Mouse (Mus musculus): ENCODE data around the gene Med12l. TPM values are rescaled to one million over a fixed set of nuclear protein-coding genes. Genes with fewer than 3 reads are reported as not detected.

Med12l gene
- polyA plus RNA-seq, 2 experiments = 2.4 to 4.5 TPM

DNA sequence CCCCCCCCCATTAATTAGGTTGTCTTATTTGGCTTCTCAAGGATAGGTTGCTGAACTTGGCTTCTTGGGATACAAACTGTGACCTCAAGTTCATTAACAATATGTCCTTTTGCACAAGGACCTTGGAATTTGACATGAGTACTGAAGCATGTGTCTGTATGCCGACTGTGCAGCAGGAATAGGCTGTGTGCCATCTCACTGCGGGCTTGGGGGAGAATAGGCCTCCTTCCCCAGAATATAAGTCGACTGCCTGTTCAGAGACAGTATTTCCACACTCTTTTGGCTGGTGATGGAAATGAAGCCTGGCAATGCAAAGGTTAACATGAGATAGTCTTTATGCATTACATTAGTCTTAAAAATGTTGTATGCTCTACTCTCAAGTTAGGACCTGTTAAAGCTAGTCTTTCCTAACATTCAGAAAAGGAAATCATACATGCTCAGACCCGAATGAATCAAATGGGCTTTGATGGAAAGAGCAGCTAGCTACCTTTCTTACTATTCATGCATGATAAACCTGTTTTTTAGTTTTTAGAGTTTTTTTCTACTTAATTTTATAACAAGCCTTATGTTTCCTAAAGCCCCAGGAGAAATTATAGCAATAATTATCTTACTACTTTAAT lies 191.8 kb downstream of the Med12l start:
- DNase-seq (ENCODE audit: low spot score) (no peak), ATAC-seq (ENCODE audit: low FRiP score, low read depth) (no peak)
- H3K9ac ChIP-seq (ENCODE audit: low read depth, low read length, severe bottlenecking) = no peak overlapping the region
- H3K4me3 ChIP-seq (replicated peaks; ENCODE audit: low read length) = no peak overlapping the region
- H3K4me1 ChIP-seq (ENCODE audit: control insufficient read depth, insufficient read depth, low read length) = no peaks in the 10 kb centered on the region
- H3K27ac ChIP-seq (replicated peaks; ENCODE audit: low read depth, low read length) = no peak overlapping the region
- H3K36me3 ChIP-seq (ENCODE audit: control insufficient read depth, insufficient read depth, low read length) = no peaks in the 10 kb centered on the region
- H3K27me3 ChIP-seq (ENCODE audit: control insufficient read depth, insufficient read depth, low read length) = no peaks in the 10 kb centered on the region
- no peak for TF ChIP-seq POLR2A (IDR thresholded peaks at IDR 0.05; ENCODE audit: borderline replicate concordance, extremely low read depth, insufficient read depth, insufficient read length)
- WGBS = 74% methylated on average over 4 of the region's 4 CpGs
- H3K9me3 ChIP-seq (ENCODE audit: control insufficient read depth, low read length) = no peaks in the 10 kb centered on the region
- no peak overlapping the region for H3K4me2 ChIP-seq (replicated peaks; ENCODE audit: low read depth, low read length, severe bottlenecking)

DNA sequence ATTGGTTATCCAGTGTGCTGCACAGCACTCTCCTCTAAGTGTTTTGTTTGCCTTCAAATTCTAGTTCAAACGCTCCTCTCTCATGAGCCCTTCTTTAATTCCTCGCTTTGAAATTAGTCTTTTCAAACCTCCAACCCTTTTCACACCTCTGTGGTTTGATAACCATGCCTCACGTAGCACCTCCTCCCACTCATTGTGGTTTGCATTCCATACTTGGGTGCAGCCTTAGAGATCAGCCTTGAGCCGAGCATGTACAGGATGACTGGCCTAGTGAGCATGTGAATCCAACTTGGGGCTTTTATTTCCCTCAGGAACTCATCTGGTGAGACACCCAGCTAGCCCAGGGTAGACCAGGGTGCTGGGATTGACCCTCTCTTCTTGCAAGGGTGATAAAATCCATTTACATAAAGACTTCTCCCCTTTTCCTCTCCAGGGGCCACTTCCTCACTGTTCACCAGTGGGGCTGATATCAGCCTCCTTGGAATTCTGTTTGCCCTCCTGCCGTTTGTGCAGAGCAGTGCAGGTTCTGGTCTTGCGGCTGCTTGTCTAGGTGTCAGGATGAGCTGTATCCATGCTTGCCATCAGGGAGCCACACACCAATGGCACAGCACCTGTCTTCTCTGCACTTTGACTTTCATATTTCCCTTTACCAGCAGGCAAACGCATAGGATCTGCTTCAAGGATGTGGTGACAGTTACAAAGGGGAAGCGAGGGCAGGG lies 198.3 kb downstream of the Med12l start:
- no peaks in the 10 kb centered on the region for H3K9me3 ChIP-seq (ENCODE audit: control insufficient read depth, low read length)
- no peaks in the 10 kb centered on the region for H3K36me3 ChIP-seq (ENCODE audit: control insufficient read depth, insufficient read depth, low read length)
- H3K27ac ChIP-seq (replicated peaks; ENCODE audit: low read depth, low read length) = no peak overlapping the region
- H3K4me1 ChIP-seq (ENCODE audit: control insufficient read depth, insufficient read depth, low read length) = peaks cover 14% of the 10 kb centered on the region; the same call in 1 of the 2 replicates
- H3K4me2 ChIP-seq (replicated peaks; ENCODE audit: low read depth, low read length, severe bottlenecking) = no peak overlapping the region
- DNase-seq (ENCODE audit: low spot score) (no peak), ATAC-seq (ENCODE audit: low FRiP score, low read depth) (no peak)
- H3K27me3 ChIP-seq (ENCODE audit: control insufficient read depth, insufficient read depth, low read length) = no peaks in the 10 kb centered on the region
- 71% methylated on average over 8 of the region's 8 CpGs for WGBS
- H3K9ac ChIP-seq (ENCODE audit: low read depth, low read length, severe bottlenecking) = no peak overlapping the region
- TF ChIP-seq POLR2A (IDR thresholded peaks at IDR 0.05; ENCODE audit: borderline replicate concordance, extremely low read depth, insufficient read depth, insufficient read length) = no peak
- no peak overlapping the region for H3K4me3 ChIP-seq (replicated peaks; ENCODE audit: low read length)

DNA sequence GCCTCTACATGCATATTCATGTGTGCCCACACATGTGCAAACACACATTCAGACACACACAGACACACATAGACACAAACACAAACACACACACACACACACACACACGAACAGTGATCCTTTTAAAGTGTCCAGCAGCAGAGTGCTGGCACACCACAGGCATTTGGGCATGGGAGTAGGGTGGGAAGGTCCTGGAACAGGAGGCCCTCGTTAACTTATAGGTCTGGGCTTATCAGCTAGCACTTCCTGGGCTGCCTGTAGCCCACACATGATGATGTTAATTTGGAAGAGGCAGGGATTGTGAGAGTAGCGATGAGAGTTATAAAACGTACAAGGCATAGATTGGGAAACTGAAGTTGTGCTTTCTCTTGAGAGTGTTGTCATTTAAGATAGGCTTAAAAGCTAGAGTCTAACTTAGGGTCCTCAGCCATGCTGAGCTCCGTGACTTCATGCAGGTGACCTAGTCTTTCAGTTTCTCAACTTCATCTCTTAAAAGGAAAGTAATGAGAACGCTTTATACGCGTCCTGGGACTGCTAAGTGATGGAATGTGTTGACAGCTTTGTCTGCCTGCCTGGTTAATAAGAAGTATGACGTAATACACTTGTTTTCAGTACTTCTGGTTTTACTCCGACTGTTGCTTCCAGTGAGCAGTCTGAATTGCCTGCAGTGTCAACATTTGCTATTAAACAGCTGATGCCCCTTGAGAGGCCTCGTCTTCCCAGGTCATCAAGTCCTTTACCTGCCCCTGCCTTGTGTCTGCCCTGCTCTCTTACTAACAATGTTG lies 199.3 kb downstream of the Med12l start:
- Histone ChIP-seq H3K4me2 (replicated peaks; ENCODE audit: low read depth, low read length, severe bottlenecking) (no peak overlapping the region), H3K4me1 (ENCODE audit: control insufficient read depth, insufficient read depth, low read length) (peaks cover 14% of the 10 kb centered on the region; the same call in 1 of the 2 replicates), H3K27ac (replicated peaks; ENCODE audit: low read depth, low read length) (no peak overlapping the region), H3K9me3 (ENCODE audit: control insufficient read depth, low read length) (no peaks in the 10 kb centered on the region), H3K4me3 (replicated peaks; ENCODE audit: low read length) (no peak overlapping the region), H3K9ac (ENCODE audit: low read depth, low read length, severe bottlenecking) (no peak overlapping the region), H3K27me3 (ENCODE audit: control insufficient read depth, insufficient read depth, low read length) (no peaks in the 10 kb centered on the region), H3K36me3 (ENCODE audit: control insufficient read depth, insufficient read depth, low read length) (no peaks in the 10 kb centered on the region)
- TF ChIP-seq POLR2A (IDR thresholded peaks at IDR 0.05; ENCODE audit: borderline replicate concordance, extremely low read depth, insufficient read depth, insufficient read length) = no peak
- 38% methylated on average over 11 of the region's 11 CpGs for WGBS
- peak; percentile 31; the same call in 1 of the 2 replicates for ATAC-seq (ENCODE audit: low FRiP score, low read depth)
- peak; percentile 60 for DNase-seq (ENCODE audit: low spot score)

GRCm38 (mm10) chr3:59205941-59206340 lies 200.3 kb downstream of the Med12l start:
- Histone ChIP-seq H3K36me3 (ENCODE audit: control insufficient read depth, insufficient read depth, low read length) (no peaks in the 10 kb centered on the region), H3K4me2 (replicated peaks; ENCODE audit: low read depth, low read length, severe bottlenecking) (no peak overlapping the region), H3K27ac (replicated peaks; ENCODE audit: low read depth, low read length) (no peak overlapping the region), H3K27me3 (ENCODE audit: control insufficient read depth, insufficient read depth, low read length) (no peaks in the 10 kb centered on the region), H3K9ac (ENCODE audit: low read depth, low read length, severe bottlenecking) (no peak overlapping the region), H3K4me3 (replicated peaks; ENCODE audit: low read length) (no peak overlapping the region), H3K4me1 (ENCODE audit: control insufficient read depth, insufficient read depth, low read length) (peaks cover 14% of the 10 kb centered on the region; the same call in 1 of the 2 replicates), H3K9me3 (ENCODE audit: control insufficient read depth, low read length) (no peaks in the 10 kb centered on the region)
- ATAC-seq (ENCODE audit: low FRiP score, low read depth) (no peak), DNase-seq (ENCODE audit: low spot score) (no peak)
- TF ChIP-seq POLR2A (IDR thresholded peaks at IDR 0.05; ENCODE audit: borderline replicate concordance, extremely low read depth, insufficient read depth, insufficient read length) = no peak
- 83% methylated on average over 4 of the region's 4 CpGs for WGBS

All from limb, embryonic 14.5 days (tissue).